Mouse (Mus musculus): ENCODE data around the gene Abcg4. TPM values are rescaled to one million over a fixed set of nuclear protein-coding genes. Genes with fewer than 3 reads are reported as not detected.

Abcg4 gene
- polyA plus RNA-seq, 1 experiment = 12.3 TPM

- peaks cover 2% of the 10 kb centered on the region; the same call in 1 of the 2 replicates for H3K4me1 ChIP-seq (ENCODE audit: control insufficient read depth, insufficient read depth, insufficient read length)
- peak; percentile 98 to 99 for DNase-seq (ENCODE audit: low read depth in 1 of 2, low spot score in 2 of 2)
- H3K27ac ChIP-seq (ENCODE audit: insufficient read depth, low read length) = peak within 1 kb of the TSS; percentile 81
- TF ChIP-seq POLR2A (IDR thresholded peaks at IDR 0.05; ENCODE audit: low read depth, low read length) (peak; percentile 99), CTCF (IDR thresholded peaks at IDR 0.05; ENCODE audit: extremely low read depth, insufficient read depth, insufficient read length, insufficient replicate concordance) (0 out of 2 replicates have a peak, but pooled peaks have one; percentile 1)
- WGBS = under 1% methylated on average over 91 of the region's 91 CpGs
- H3K36me3 ChIP-seq (ENCODE audit: control insufficient read depth, insufficient read depth, low read length) = peaks cover 10% of the 10 kb centered on the region
- H3K27me3 ChIP-seq (ENCODE audit: control insufficient read depth, insufficient read depth, low read length) = no peaks in the 10 kb centered on the region
- peak within 1 kb of the TSS; percentile 89 for H3K4me3 ChIP-seq (ENCODE audit: extremely low read depth, insufficient read depth, insufficient read length)
These were observed 46.2 kb upstream of the Abcg4 start, which contains the start of gene H2afx for GRCm38 (mm10) chr9:44334396-44335330. TSS of gene H2afx (plus strand) at chr9:44334694.

- Histone ChIP-seq H3K27ac (ENCODE audit: insufficient read depth, low read length) (no peak overlapping the region), H3K4me3 (ENCODE audit: extremely low read depth, insufficient read depth, insufficient read length) (no peak overlapping the region), H3K36me3 (ENCODE audit: control insufficient read depth, insufficient read depth, low read length) (peaks cover 10% of the 10 kb centered on the region)
These were observed 44.7 kb upstream of the Abcg4 start for GRCm38 (mm10) chr9:44332918-44333638.

GRCm38 (mm10) chr9:44330736-44331135 is 42.3 kb upstream of the Abcg4 start:
- peaks cover 2% of the 10 kb centered on the region; the same call in 1 of the 2 replicates for H3K4me1 ChIP-seq (ENCODE audit: control insufficient read depth, insufficient read depth, insufficient read length)
- TF ChIP-seq CTCF (IDR thresholded peaks at IDR 0.05; ENCODE audit: extremely low read depth, insufficient read depth, insufficient read length, insufficient replicate concordance) (no peak), POLR2A (IDR thresholded peaks at IDR 0.05; ENCODE audit: low read depth, low read length) (no peak)
- DNase-seq (ENCODE audit: low read depth in 1 of 2, low spot score in 2 of 2) = no peak
- H3K27me3 ChIP-seq (ENCODE audit: control insufficient read depth, insufficient read depth, low read length) = no peaks in the 10 kb centered on the region
- H3K4me3 ChIP-seq (ENCODE audit: extremely low read depth, insufficient read depth, insufficient read length) = no peak overlapping the region
- H3K27ac ChIP-seq (ENCODE audit: insufficient read depth, low read length) = no peak overlapping the region
- 59% methylated on average over 6 of the region's 6 CpGs for WGBS
- H3K36me3 ChIP-seq (ENCODE audit: control insufficient read depth, insufficient read depth, low read length) = peaks cover 8% of the 10 kb centered on the region; the same call in 1 of the 2 replicates

More at GRCm38 (mm10) chr9:44332918-44333638, 44.7 kb upstream of the Abcg4 start:
- no peak for DNase-seq (ENCODE audit: low read depth in 1 of 2, low spot score in 2 of 2)
- Histone ChIP-seq H3K4me1 (ENCODE audit: control insufficient read depth, insufficient read depth, insufficient read length) (peaks cover 2% of the 10 kb centered on the region; the same call in 1 of the 2 replicates), H3K27me3 (ENCODE audit: control insufficient read depth, insufficient read depth, low read length) (no peaks in the 10 kb centered on the region)
- no peak for TF ChIP-seq CTCF (IDR thresholded peaks at IDR 0.05; ENCODE audit: extremely low read depth, insufficient read depth, insufficient read length, insufficient replicate concordance)
- TF ChIP-seq POLR2A (IDR thresholded peaks at IDR 0.05; ENCODE audit: low read depth, low read length) = no peak
- 92% methylated on average over 13 of the region's 13 CpGs for whole genome bisulfite sequencing

GRCm38 (mm10) chr9:44327926-44328325 is 39.5 kb upstream of the Abcg4 start:
- Histone ChIP-seq H3K36me3 (ENCODE audit: control insufficient read depth, insufficient read depth, low read length) (peaks cover 7% of the 10 kb centered on the region; the same call in 1 of the 2 replicates), H3K27ac (ENCODE audit: insufficient read depth, low read length) (no peak overlapping the region), H3K27me3 (ENCODE audit: control insufficient read depth, insufficient read depth, low read length) (no peaks in the 10 kb centered on the region), H3K4me1 (ENCODE audit: control insufficient read depth, insufficient read depth, insufficient read length) (peaks cover 2% of the 10 kb centered on the region; the same call in 1 of the 2 replicates), H3K4me3 (ENCODE audit: extremely low read depth, insufficient read depth, insufficient read length) (peak overlapping the region; percentile 0; the same call in 1 of the 2 replicates)
- TF ChIP-seq CTCF (IDR thresholded peaks at IDR 0.05; ENCODE audit: extremely low read depth, insufficient read depth, insufficient read length, insufficient replicate concordance) (no peak), POLR2A (IDR thresholded peaks at IDR 0.05; ENCODE audit: low read depth, low read length) (no peak)
- 94% methylated on average over 5 of the region's 5 CpGs for WGBS
- DNase-seq (ENCODE audit: low read depth in 1 of 2, low spot score in 2 of 2) = no peak

GRCm38 (mm10) chr9:44327064-44327711 is 38.8 kb upstream of the Abcg4 start:
- peak overlapping the region; percentile 52; the same call in 1 of the 2 replicates for H3K27ac ChIP-seq (ENCODE audit: insufficient read depth, low read length)
- 2% methylated on average over 22 of the region's 22 CpGs for WGBS
- 0 out of 2 replicates have a peak, but pooled peaks cover 4% of the 10 kb centered on the region for H3K36me3 ChIP-seq (ENCODE audit: control insufficient read depth, insufficient read depth, low read length)
- TF ChIP-seq POLR2A (IDR thresholded peaks at IDR 0.05; ENCODE audit: low read depth, low read length) (no peak), CTCF (IDR thresholded peaks at IDR 0.05; ENCODE audit: extremely low read depth, insufficient read depth, insufficient read length, insufficient replicate concordance) (no peak)
- no peak for DNase-seq (ENCODE audit: low read depth in 1 of 2, low spot score in 2 of 2)
- H3K4me1 ChIP-seq (ENCODE audit: control insufficient read depth, insufficient read depth, insufficient read length) = peaks cover 2% of the 10 kb centered on the region; the same call in 1 of the 2 replicates
- H3K4me3 ChIP-seq (ENCODE audit: extremely low read depth, insufficient read depth, insufficient read length) = peak overlapping the region; percentile 78
- no peaks in the 10 kb centered on the region for H3K27me3 ChIP-seq (ENCODE audit: control insufficient read depth, insufficient read depth, low read length)
